Comparison of ENCODE assay signal across 8 mouse cellular contexts in the genomic region with DNA sequence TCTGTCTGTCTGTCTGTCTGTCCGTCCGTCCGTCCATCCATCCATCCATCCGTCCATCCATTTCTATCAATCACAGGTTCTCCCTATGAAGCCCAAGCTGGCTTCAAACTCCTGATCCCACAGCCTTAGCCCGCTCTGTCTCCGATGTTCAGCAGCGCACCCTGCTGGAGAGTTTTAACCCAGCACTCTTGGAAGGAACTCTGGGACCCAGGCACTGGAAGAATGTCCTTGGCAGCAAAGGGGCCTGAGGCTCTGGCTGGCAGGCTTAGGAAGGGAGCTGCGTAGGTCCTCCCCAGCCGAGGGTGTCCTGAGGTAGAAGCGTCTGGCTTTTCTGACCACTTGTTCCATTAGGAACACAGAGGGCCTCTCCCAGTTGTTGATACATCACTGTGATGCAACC. TPM values are rescaled to one million over a fixed set of nuclear protein-coding genes. Genes with fewer than 3 reads are reported as not detected.
DNase-seq lines count a peak whose midpoint lies in the region; ATAC-seq and TF ChIP-seq lines count a peak whose summit lies in the region.
"Had no signal": no experiment of that assay in that cellular context is flagged by ENCODE, and none has a peak within 500 bp of the region (broad histone marks: within the 10 kb centered on the region; RNA-seq: fewer than 3 reads in every experiment).

No protein-coding gene starts in this region.

- H3K4me1 ChIP-seq in bone marrow, adult 2 months (ENCODE audit: control insufficient read depth, insufficient read depth, low read length), result no peaks in the 10 kb centered on the region; the same call in 1 of the 2 replicates
- peaks cover 58% of the 10 kb centered on the region for H3K4me1 ChIP-seq in kidney, embryonic 15.5 days

- H3K36me3 ChIP-seq in kidney, embryonic 15.5 days, result peaks cover 5% of the 10 kb centered on the region

- DNase-seq in right cerebral cortex, postnatal 4 days, result peak; percentile 55
- DNase-seq in right cerebral cortex, adult 18-20 months, result no peak
- DNase-seq in gastrocnemius, postnatal 25 days, result peak; percentile 70
- peak; percentile 87 for DNase-seq in lung, postnatal 14 days
- DNase-seq in spleen, postnatal 10 days (ENCODE audit: low spot score in 2 of 2), result peak; percentile 54 to 81

- no peak for TF ChIP-seq POLR2A in bone marrow, adult 2 months (IDR thresholded peaks at IDR 0.05; ENCODE audit: borderline replicate concordance, control insufficient read depth, low read depth, low read length)

- H3K27ac ChIP-seq in bone marrow, adult 2 months (ENCODE audit: control insufficient read depth, insufficient read depth, low read depth, low read length, poor library complexity), result peak overlapping the region; percentile 78
- peak overlapping the region; percentile 86 for H3K27ac ChIP-seq in kidney, embryonic 15.5 days

- H3K9ac ChIP-seq in kidney, embryonic 15.5 days, result no peak overlapping the region

- TF ChIP-seq CTCF in bone marrow, adult 2 months (IDR thresholded peaks at IDR 0.05; ENCODE audit: control insufficient read depth, insufficient read depth, low read length), result peak; percentile 78

- no peaks in the 10 kb centered on the region for H3K27me3 ChIP-seq in kidney, embryonic 15.5 days

- peak overlapping the region; percentile 68 for H3K4me3 ChIP-seq in bone marrow, adult 2 months (replicated peaks; ENCODE audit: control insufficient read depth, low read depth, low read length)
- H3K4me3 ChIP-seq in kidney, embryonic 15.5 days (replicated peaks), result peak overlapping the region; percentile 16; the same call in 1 of the 2 replicates

- WGBS in bone marrow, adult 2 months, result 40% methylated on average over 10 of the region's 10 CpGs
- WGBS in kidney, embryonic 15.5 days, result 42% methylated on average over 10 of the region's 10 CpGs

- no peak for ATAC-seq in kidney, embryonic 15.5 days (replicated peaks; ENCODE audit: low FRiP score)

- peak overlapping the region; percentile 87 for H3K4me2 ChIP-seq in kidney, embryonic 15.5 days

- no peaks in the 10 kb centered on the region for H3K9me3 ChIP-seq in kidney, embryonic 15.5 days (replicated peaks)

RNA-seq across cellular contexts. Expression of a gene that starts 2.9 kb away (rescaled TPM):
- 143 and 318 TPM in 2 replicates for polyA plus RNA-seq in bone marrow, adult 2 months (2011; ENCODE audit: insufficient read depth, insufficient read length, low replicate concordance, missing spikeins)
- 10 to 100 TPM; 32.4 to 46.8 TPM for total RNA-seq in gastrocnemius, postnatal 25 days (2021)
- 294 and 313 TPM in 2 replicates for polyA plus RNA-seq in kidney, embryonic 15.5 days (2015; fragmentation: Nextera tagmentation; extraction: Ambion mirVana)

RNA-seq across cellular contexts. Expression of a gene that starts 23.1 kb away (rescaled TPM):
- polyA plus RNA-seq in bone marrow, adult 2 months (2011; ENCODE audit: insufficient read depth, insufficient read length, low replicate concordance, missing spikeins), result 74.2 and 101 TPM in 2 replicates
- 10 to 100 TPM; 50.0 to 50.6 TPM for total RNA-seq in gastrocnemius, postnatal 25 days (2021)
- polyA plus RNA-seq in kidney, embryonic 15.5 days (2015; fragmentation: Nextera tagmentation; extraction: Ambion mirVana), result 104 and 106 TPM in 2 replicates

RNA-seq across cellular contexts. Expression of a gene that starts 23.2 kb away (rescaled TPM):
- polyA plus RNA-seq in bone marrow, adult 2 months (2011; ENCODE audit: insufficient read depth, insufficient read length, low replicate concordance, missing spikeins), result 121 and 164 TPM in 2 replicates
- total RNA-seq in gastrocnemius, postnatal 25 days (2021), result 10 to 100 TPM; 48.4 to 53.7 TPM
- polyA plus RNA-seq in kidney, embryonic 15.5 days (2015; fragmentation: Nextera tagmentation; extraction: Ambion mirVana), result 196 TPM in 2 replicates

RNA-seq across cellular contexts. Expression of a gene that starts 33.1 kb away (rescaled TPM):
- 7.0 TPM in 1 of 2 replicates, not detected in the other for polyA plus RNA-seq in bone marrow, adult 2 months (2011; ENCODE audit: insufficient read depth, insufficient read length, low replicate concordance, missing spikeins)
- total RNA-seq in gastrocnemius, postnatal 25 days (2021), result not detected
- polyA plus RNA-seq in kidney, embryonic 15.5 days (2015; fragmentation: Nextera tagmentation; extraction: Ambion mirVana), result not detected in 2 replicates
- total RNA-seq: layer of hippocampus, adult 8-10 months had no signal

RNA-seq across cellular contexts. Expression of a gene that starts 33.3 kb away (rescaled TPM):
- 46.8 and 114 TPM in 2 replicates for polyA plus RNA-seq in bone marrow, adult 2 months (2011; ENCODE audit: insufficient read depth, insufficient read length, low replicate concordance, missing spikeins)
- 10 to 100 TPM; 26.6 to 32.2 TPM for total RNA-seq in gastrocnemius, postnatal 25 days (2021)
- polyA plus RNA-seq in kidney, embryonic 15.5 days (2015; fragmentation: Nextera tagmentation; extraction: Ambion mirVana), result 138 and 140 TPM in 2 replicates
